Mouse (Mus musculus) C2C12 (cell line): Measurements from ENCODE around the gene Samd4b. TPM values are rescaled to one million over a fixed set of nuclear protein-coding genes. Genes with fewer than 3 reads are reported as not detected.

Source experiments
- H3K27me3 ChIP-seq: one replicate; pipeline ENCODE4 v1.6.1; 2011; ENCODE audit not compliant: control insufficient read depth, insufficient read depth, insufficient read length
- H3K36me3 ChIP-seq: one replicate; pipeline ENCODE4 v1.6.1; 2011; ENCODE audit not compliant: control insufficient read depth, insufficient read depth
- H3K4me3 ChIP-seq: one replicate; pipeline ENCODE4 v1.5.1; 2011; ENCODE audit warnings: mild to moderate bottlenecking, control low read depth; ENCODE audit not compliant: poor library complexity, insufficient read depth, severe bottlenecking
- H3K79me2 ChIP-seq: one replicate; pipeline ENCODE4 v1.6.1; 2011; ENCODE audit not compliant: control insufficient read depth, insufficient read depth
- H3K79me3 ChIP-seq: one replicate; pipeline ENCODE4 v1.6.1; 2011; ENCODE audit warnings: low read depth, control low read depth
- H3ac ChIP-seq: one replicate; pipeline ENCODE3; 2011; ENCODE audit warnings: low read depth; ENCODE audit not compliant: control insufficient read depth, insufficient read length
- CEBPB ChIP-seq: IDR thresholded peaks from one replicate; pipeline ENCODE4 v1.6.1; 2011; ENCODE audit warnings: low read depth, mild to moderate bottlenecking, control low read depth, moderate library complexity
- CTCF ChIP-seq: IDR thresholded peaks from one replicate; pipeline ENCODE4 v1.5.1; 2011; ENCODE audit not compliant: control insufficient read depth, insufficient read depth, insufficient read length
- FOSL1 ChIP-seq: IDR thresholded peaks from one replicate; pipeline ENCODE4 v1.8.0; 2011; ENCODE audit warnings: mild to moderate bottlenecking, low read length; ENCODE audit not compliant: poor library complexity, insufficient read depth, severe bottlenecking
- MAX ChIP-seq: IDR thresholded peaks from one replicate; pipeline ENCODE4 v1.6.1; 2011; ENCODE audit warnings: mild to moderate bottlenecking, control low read depth
- MYOD1 ChIP-seq: IDR thresholded peaks from one replicate; pipeline ENCODE4 v1.6.1; 2011; ENCODE audit warnings: low read depth; ENCODE audit not compliant: control insufficient read depth, insufficient read length
- MYOG ChIP-seq: IDR thresholded peaks from one replicate; pipeline ENCODE4 v1.6.1; 2011; ENCODE audit not compliant: control insufficient read depth, insufficient read length; ENCODE audit errors: extremely low read depth
- USF1 ChIP-seq: IDR thresholded peaks from one replicate; pipeline ENCODE4 v1.6.1; 2011; ENCODE audit warnings: low read depth, mild to moderate bottlenecking, control low read depth, moderate library complexity
- polyA plus RNA-seq: library from polyadenylated mRNA; unstranded; fragments of >200 nt; fragmentation: generic; extraction: Trizol; gene quantifications from one replicate; pipeline ENCODE4 v1.2.1, GENCODE M21; 2012; ENCODE audit warnings: missing spikeins

Gene Samd4b
- polyA plus RNA-seq, 1 experiment = 42.6 TPM

DNA sequence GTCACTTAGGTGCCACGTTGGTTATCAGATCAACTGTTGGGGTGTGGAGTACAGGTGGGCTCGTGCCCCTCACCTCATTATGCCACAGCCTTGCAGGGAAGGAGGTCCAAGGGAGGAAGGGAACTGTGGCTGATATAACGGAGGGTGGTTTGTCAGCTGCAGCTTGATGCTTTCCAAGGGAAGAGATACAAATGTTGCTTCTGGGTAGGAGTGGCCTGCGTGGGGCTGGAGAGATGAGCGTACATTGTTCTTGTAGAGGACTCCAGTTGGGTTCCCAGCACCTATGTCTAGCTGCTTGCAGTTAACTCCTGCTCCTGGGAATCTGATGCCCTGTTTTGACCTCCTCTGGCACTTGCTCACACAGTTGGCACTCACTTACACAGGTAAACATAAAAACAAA is 5.2 kb upstream of the Samd4b start:
- no peak overlapping the region for H3ac ChIP-seq
- no peaks in the 10 kb centered on the region for H3K79me2 ChIP-seq
- peaks cover 10% of the 10 kb centered on the region for H3K27me3 ChIP-seq
- H3K36me3 ChIP-seq = no peaks in the 10 kb centered on the region
- no peak overlapping the region for H3K4me3 ChIP-seq
- no peaks in the 10 kb centered on the region for H3K79me3 ChIP-seq
- TF ChIP-seq CEBPB = no peak
- TF ChIP-seq MAX = no peak
- TF ChIP-seq CTCF = no peak
- no peak for TF ChIP-seq USF1
- TF ChIP-seq MYOG = no peak
- TF ChIP-seq FOSL1 = no peak
- TF ChIP-seq MYOD1 = no peak

DNA sequence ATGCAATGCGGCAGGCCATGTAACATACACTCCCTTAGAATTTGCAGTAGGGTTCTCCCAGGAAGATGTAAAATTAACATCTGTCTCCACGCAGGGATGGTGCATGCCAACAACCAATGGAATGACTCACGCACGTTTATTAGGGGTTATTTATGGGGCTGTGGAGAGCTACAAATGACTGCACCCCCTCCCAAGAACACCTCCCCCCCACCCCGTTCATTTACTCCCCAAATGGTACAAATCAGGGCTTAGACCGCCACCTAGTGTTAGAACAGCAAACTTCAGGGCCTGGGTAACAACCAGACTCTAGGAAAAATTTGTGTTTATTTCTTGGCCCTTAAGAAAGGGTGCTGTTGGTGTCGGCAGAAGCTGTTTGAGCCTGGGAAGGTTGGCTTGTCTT is 3.7 kb upstream of the Samd4b start:
- Histone ChIP-seq H3K36me3 (no peaks in the 10 kb centered on the region), H3K79me2 (peaks cover 10% of the 10 kb centered on the region), H3K27me3 (no peaks in the 10 kb centered on the region), H3ac (no peak overlapping the region), H3K4me3 (no peak overlapping the region), H3K79me3 (peaks cover 3% of the 10 kb centered on the region)
- no peak for TF ChIP-seq MYOD1
- TF ChIP-seq USF1 = no peak
- no peak for TF ChIP-seq FOSL1
- no peak for TF ChIP-seq CTCF
- TF ChIP-seq MAX = no peak
- no peak for TF ChIP-seq CEBPB
- TF ChIP-seq MYOG = no peak

DNA sequence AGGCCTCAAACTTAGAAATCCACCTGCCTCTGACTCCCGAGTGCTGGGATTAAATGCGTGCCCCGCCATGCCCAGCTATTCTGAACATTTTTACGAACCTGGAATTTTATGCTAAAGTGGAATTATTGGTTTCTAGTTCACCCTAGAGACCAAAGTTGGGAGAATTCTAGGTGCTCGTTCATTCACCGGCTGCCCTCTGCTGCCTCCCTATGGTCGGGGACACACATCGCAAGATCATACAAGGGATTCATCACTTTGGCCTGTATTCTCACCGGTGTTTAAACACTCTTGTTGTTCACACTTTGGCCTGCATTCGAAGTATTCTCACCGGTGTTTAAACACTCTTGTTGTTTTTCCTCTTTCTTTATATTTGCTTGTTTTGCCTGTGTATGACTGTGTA is 3.1 kb upstream of the Samd4b start:
- peaks cover 10% of the 10 kb centered on the region for H3K79me3 ChIP-seq
- H3ac ChIP-seq = no peak overlapping the region
- no peak overlapping the region for H3K4me3 ChIP-seq
- TF ChIP-seq CTCF = peak; percentile 76
- no peak for TF ChIP-seq CEBPB
- H3K79me2 ChIP-seq = peaks cover 17% of the 10 kb centered on the region
- H3K36me3 ChIP-seq = no peaks in the 10 kb centered on the region
- no peaks in the 10 kb centered on the region for H3K27me3 ChIP-seq

DNA sequence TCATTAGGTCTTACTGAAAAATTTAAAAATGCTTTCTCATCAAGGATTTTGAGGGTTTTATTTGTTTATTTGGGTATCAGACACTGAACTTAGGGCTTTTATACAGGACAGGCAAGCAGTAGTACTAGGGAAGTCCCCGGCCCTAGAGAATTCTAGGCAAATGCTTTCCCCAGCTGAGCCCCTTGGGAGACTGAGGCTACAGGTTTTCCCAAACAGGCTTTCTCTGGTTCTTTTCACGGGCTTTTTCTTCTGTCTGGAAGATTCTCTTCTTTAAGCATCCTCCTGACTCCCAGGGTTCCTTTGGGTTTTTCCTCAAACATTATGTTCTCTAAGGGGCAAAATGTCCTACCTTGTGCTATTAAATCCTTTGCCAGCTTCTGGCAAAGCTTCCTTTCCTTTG is 1.0 kb upstream of the Samd4b start:
- no peak for TF ChIP-seq CTCF
- no peak for TF ChIP-seq CEBPB
- no peak for TF ChIP-seq MAX
- no peak for TF ChIP-seq FOSL1
- no peak for TF ChIP-seq MYOG
- TF ChIP-seq MYOD1 = no peak
- TF ChIP-seq USF1 = no peak
- H3K79me2 ChIP-seq = peaks cover 36% of the 10 kb centered on the region
- peaks cover 6% of the 10 kb centered on the region for H3K36me3 ChIP-seq
- H3K27me3 ChIP-seq = no peaks in the 10 kb centered on the region
- no peak overlapping the region for H3ac ChIP-seq
- H3K79me3 ChIP-seq = peaks cover 21% of the 10 kb centered on the region
- H3K4me3 ChIP-seq = no peak overlapping the region

DNA sequence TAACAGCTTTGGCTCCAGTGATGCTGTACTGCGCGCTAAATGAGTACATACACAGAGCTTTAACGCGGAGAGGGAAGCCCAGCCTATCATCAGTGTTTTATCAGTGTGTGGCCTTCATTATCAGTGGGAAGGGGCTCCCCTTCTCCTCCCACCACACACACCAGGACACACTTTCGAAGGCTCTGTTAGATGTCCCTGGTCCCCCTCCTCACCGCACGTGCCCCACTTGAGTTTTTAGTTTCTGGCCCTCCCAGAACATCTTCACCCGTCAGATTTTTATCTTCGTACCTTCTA is 720 bp downstream of the Samd4b start:
- TF ChIP-seq MYOD1 (no peak), CTCF (no peak), FOSL1 (no peak), MYOG (no peak), USF1 (no peak), CEBPB (no peak), MAX (no peak)
- no peaks in the 10 kb centered on the region for H3K27me3 ChIP-seq
- peaks cover 27% of the 10 kb centered on the region for H3K79me3 ChIP-seq
- peaks cover 50% of the 10 kb centered on the region for H3K79me2 ChIP-seq
- H3ac ChIP-seq = peak overlapping the region; percentile 36
- H3K36me3 ChIP-seq = peaks cover 6% of the 10 kb centered on the region
- H3K4me3 ChIP-seq = peak overlapping the region; percentile 68

DNA sequence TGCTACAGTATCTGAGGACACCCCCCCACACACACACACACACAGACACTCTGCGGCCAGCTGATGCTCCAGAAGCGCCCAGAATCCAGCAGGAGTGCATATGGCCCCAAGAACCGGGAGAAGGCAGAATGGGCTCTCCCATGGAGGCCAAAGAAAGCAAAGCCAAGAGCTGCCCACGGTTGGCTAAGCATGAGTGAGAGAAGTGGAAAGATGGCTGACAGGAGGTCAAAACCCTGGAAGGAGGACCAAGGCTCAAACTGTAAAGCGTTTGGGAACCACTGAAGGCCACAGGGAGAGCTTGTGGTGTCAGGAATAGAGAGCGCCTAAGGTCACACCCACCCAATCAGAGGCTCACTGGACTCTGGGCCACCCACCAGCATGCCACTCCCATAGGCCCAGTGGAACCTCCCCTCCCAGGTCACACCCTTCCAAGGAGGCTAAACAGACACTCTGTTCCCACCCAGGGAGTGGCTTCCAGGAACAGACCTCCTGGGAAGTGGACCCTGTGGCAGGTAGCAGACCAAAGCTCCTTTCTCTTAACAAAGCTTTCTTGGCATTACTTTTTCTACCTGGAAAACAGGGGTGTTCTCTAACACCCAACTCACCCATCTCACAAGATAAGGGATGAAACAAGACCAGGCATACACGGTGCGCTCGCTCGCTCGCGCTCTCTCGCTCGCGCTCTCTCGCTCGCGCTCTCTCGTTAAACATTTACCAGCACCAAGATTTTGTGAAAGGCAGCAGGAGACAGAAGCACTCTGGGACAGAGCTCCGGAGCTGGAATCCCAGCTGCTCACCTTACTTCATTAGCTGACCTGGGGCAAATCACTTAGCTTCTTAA is 1.3 kb downstream of the Samd4b start:
- no peak for TF ChIP-seq MYOG
- TF ChIP-seq MAX = no peak
- TF ChIP-seq USF1 = no peak
- no peak for TF ChIP-seq MYOD1
- TF ChIP-seq CTCF = no peak
- no peak for TF ChIP-seq CEBPB
- TF ChIP-seq FOSL1 = no peak
- Histone ChIP-seq H3K79me3 (peaks cover 27% of the 10 kb centered on the region), H3K36me3 (peaks cover 6% of the 10 kb centered on the region)

More for the DNA sequence above, 1.3 kb downstream of the Samd4b start:
- Histone ChIP-seq H3K4me3 (peak overlapping the region; percentile 68), H3K27me3 (no peaks in the 10 kb centered on the region), H3ac (no peak overlapping the region), H3K79me2 (peaks cover 56% of the 10 kb centered on the region)
